Mouse (Mus musculus): ENCODE measurements around the gene Inpp5a.

Gene Inpp5a

GRCm38 (mm10) chr7:139369501-139370088, 19.3 kb upstream of the Inpp5a start:
- no peak for DNase-seq (ENCODE audit: extremely low spot score, low spot score)

- no peak for DNase-seq (ENCODE audit: extremely low spot score, low spot score)
Measured at GRCm38 (mm10) chr7:139371389-139371788, 17.5 kb upstream of the Inpp5a start.

- DNase-seq (ENCODE audit: extremely low spot score, low spot score) = no peak
Measured at GRCm38 (mm10) chr7:139377381-139377780, 11.5 kb upstream of the Inpp5a start.

GRCm38 (mm10) chr7:139378355-139378754, 10.6 kb upstream of the Inpp5a start:
- no peak for DNase-seq (ENCODE audit: extremely low spot score, low spot score)

- no peak for DNase-seq (ENCODE audit: extremely low spot score, low spot score)
Measured at GRCm38 (mm10) chr7:139379745-139380144, 9.2 kb upstream of the Inpp5a start.

- no peak for DNase-seq (ENCODE audit: extremely low spot score, low spot score)
Measured at GRCm38 (mm10) chr7:139380225-139380624, 8.7 kb upstream of the Inpp5a start.

GRCm38 (mm10) chr7:139381877-139382276, 7.0 kb upstream of the Inpp5a start:
- DNase-seq (ENCODE audit: extremely low spot score, low spot score) = no peak

GRCm38 (mm10) chr7:139382796-139383195, 6.1 kb upstream of the Inpp5a start:
- no peak for DNase-seq (ENCODE audit: extremely low spot score, low spot score)

- no peak for DNase-seq (ENCODE audit: extremely low spot score, low spot score)
Measured at GRCm38 (mm10) chr7:139384500-139384899, 4.4 kb upstream of the Inpp5a start.

GRCm38 (mm10) chr7:139384916-139385530, 3.9 kb upstream of the Inpp5a start:
- DNase-seq (ENCODE audit: extremely low spot score, low spot score) = no peak

GRCm38 (mm10) chr7:139386933-139387690, 1.8 kb upstream of the Inpp5a start:
- DNase-seq (ENCODE audit: extremely low spot score, low spot score) = no peak

- no peak for DNase-seq (ENCODE audit: extremely low spot score, low spot score)
Measured at GRCm38 (mm10) chr7:139387921-139388669, 814 bp upstream of the Inpp5a start.

GRCm38 (mm10) chr7:139389213-139389761, 378 bp downstream of the Inpp5a start:
- DNase-seq (ENCODE audit: extremely low spot score, low spot score) = peak; percentile 64

- no peak for DNase-seq (ENCODE audit: extremely low spot score, low spot score)
Measured at GRCm38 (mm10) chr7:139390380-139390779, 1.5 kb downstream of the Inpp5a start.

GRCm38 (mm10) chr7:139390926-139391325, 2.0 kb downstream of the Inpp5a start:
- DNase-seq (ENCODE audit: extremely low spot score, low spot score) = no peak

- no peak for DNase-seq (ENCODE audit: extremely low spot score, low spot score)
Measured at GRCm38 (mm10) chr7:139391691-139392090, 2.8 kb downstream of the Inpp5a start.

GRCm38 (mm10) chr7:139392106-139392505, 3.2 kb downstream of the Inpp5a start:
- DNase-seq (ENCODE audit: extremely low spot score, low spot score) = no peak

GRCm38 (mm10) chr7:139392691-139393235, 3.9 kb downstream of the Inpp5a start:
- DNase-seq (ENCODE audit: extremely low spot score, low spot score) = no peak

GRCm38 (mm10) chr7:139397521-139397920, 8.6 kb downstream of the Inpp5a start:
- no peak for DNase-seq (ENCODE audit: extremely low spot score, low spot score)

GRCm38 (mm10) chr7:139398111-139398510, 9.2 kb downstream of the Inpp5a start:
- DNase-seq (ENCODE audit: extremely low spot score, low spot score) = no peak

- no peak for DNase-seq (ENCODE audit: extremely low spot score, low spot score)
Measured at GRCm38 (mm10) chr7:139398530-139399021, 9.7 kb downstream of the Inpp5a start.

Measured in neural tube, embryonic 10.5 days (tissue).